Mouse (Mus musculus) spleen, adult 12 weeks (tissue): ENCODE measurements around the gene Tubgcp3.
"Not testable (repeated sequence)": the region's sequence is repeated elsewhere in the genome, so short reads cannot be mapped to it uniquely, and the experiment has no call there.

Experiments
- DNase-seq: peaks from one replicate; pipeline ENCODE4 v3.0.0; 2022; ENCODE audit warnings: low spot score

The Tubgcp3 gene

DNA sequence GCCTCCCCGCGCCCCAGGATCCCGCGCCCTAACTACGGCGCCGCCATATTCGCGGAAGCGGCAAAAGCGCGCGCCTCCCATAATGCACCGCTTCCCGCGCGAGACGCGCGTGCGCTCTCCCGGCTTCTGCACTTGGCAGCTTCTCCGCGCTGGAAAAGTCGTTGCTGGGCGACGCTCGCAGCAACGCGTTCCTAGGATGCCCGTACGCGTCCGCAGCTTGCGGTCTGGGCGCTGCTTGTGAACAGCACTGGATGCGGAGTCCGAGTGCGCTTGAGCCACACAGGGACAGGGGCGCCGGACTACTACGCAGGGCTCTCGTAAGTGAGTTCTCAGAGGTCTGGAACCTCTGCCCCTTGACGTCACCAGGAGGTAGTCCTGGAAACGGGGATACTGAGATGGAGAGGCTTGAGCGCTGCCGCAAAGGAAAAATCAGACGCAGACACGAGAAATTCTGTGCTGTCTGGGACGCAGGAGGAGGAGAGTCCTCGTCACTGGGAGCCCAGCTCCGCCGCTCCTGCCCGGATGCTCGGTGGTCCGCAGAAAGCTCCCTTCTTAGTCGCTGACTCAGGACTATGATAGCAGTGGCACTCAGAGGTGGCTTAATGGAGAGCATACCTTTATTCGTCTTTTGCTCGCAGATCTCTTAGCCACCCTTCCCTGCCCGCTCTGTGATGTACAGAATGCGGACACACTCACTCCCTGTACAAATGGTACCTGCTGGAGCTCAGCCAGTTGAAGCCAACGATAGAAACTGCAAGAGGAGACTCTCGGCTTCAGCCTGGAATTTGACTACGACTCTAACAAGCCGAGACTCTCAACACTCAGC, at the start of gene Tubgcp3:
Gene Tubgcp3 (minus strand): TSS at position 193 of the 826 bp plus-strand sequence.
- peak; percentile 83 for DNase-seq

GRCm38 (mm10) chr8:12719091-12719490, 47.0 kb upstream of the Tubgcp3 start:
- no peak for DNase-seq

DNA sequence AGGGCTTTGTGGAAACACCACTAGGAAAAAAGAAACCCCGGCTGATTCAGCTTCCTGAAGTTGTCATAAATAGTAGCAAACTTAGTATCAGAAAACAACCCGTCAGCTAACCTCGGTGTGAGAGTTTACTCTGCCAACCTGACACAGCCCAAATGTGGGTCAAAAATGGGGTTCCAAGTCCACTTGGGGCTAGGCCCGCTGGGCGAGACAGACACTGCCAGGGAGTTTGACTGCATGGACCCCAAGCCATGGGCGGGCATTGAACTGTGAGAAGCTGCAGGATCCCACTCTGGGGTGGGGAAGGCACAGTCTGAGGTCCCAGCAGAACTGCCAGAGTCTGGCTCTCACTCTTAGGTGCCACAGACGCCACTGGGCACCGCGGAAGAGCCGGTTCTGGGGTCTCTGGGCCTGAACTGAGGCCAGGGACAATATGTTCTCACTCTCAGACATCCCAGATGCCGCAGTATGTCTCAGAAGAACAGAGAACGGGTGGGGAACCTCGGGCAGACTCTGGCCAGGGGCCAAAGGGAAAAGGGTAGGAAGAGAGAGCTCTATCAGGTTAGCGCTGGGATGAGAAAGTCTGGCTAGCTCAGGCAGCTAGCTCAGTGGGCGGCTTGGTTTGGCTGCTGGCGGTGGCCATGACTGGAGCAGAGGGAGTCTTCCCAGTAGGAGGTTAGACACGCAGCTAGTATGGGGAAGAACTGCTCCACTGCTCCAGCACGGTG, 44.0 kb upstream of the Tubgcp3 start:
- no peak for DNase-seq

GRCm38 (mm10) chr8:12711623-12712022, 39.6 kb upstream of the Tubgcp3 start:
- DNase-seq, result no peak

GRCm38 (mm10) chr8:12703597-12703996, 31.5 kb upstream of the Tubgcp3 start:
- DNase-seq, result no peak

GRCm38 (mm10) chr8:12702290-12702689, 30.2 kb upstream of the Tubgcp3 start:
- DNase-seq, result no peak

DNA sequence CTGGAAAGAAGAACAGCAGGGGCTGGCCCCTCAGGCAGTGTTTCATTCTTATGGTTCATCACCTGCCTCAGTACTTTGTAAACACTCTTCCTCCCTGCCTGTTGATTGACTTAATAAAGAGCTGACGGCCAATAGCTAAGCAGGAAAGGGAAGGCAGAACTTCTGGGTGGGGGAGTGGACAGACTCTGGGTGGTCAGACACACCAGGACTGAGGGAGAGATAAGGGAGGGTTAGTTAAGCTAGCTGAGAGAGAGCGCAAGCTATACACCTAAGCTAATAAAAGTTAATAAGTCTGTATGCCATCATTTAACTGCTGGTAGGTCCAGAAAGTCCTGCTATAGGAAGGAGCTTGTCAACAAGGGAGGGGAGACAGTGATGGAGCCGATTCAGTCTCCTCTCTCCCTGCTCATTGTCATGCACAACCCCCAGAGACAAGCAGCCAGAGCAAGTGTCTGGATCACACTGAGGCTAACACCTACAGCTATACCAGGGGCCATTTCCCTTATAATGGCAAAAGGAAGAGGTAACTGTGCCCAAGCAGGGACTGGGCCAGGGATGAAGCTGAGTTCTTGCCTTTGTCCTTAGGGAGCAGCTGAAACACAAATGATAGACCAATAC, 26.7 kb upstream of the Tubgcp3 start:
- no peak for DNase-seq

DNA sequence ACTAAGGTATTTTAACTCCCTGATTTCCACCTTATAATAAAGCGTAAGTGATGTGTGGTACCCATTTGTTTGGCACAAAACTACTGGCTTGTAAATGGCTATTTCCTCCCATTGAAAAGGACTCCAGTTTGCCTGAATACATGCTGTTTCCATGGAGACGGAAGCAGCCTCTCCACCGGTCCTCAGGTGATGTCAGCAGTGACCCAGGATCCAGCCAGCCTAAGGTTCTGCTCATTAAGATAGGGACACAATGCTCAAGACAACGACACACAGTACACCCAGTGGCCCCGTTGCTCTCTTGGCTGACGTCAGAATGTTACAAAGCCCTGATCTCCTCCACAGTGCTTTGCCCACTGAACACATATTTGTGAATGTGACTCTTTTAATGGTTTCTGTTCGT, 16.8 kb upstream of the Tubgcp3 start:
- DNase-seq, result no peak

DNA sequence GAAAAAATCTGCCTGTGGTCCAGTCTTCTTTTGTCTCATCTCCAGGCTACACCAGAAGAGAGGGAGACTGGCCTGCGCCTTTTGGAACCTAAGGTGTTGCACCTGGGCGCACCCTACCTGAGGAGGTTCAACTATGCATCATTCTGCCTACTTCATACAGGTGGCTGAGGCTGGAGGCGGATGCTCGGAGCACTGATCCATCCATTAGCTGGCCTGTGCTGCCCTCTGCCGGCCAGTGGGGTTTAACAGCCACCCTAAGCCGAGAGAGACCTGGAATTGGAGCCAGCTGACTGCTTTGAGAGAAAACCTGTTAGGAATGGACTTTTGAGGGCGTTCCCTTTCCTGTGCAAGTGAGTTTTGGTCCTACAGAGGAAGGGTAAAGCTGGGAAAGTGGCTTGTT, 5.5 kb upstream of the Tubgcp3 start:
- peak; percentile 66 for DNase-seq

GRCm38 (mm10) chr8:12671473-12672055, 484 bp downstream of the Tubgcp3 start:
- no peak for DNase-seq

- DNase-seq, result no peak
Observed at GRCm38 (mm10) chr8:12670965-12671364, 1.1 kb downstream of the Tubgcp3 start.

- DNase-seq, result no peak
Observed at GRCm38 (mm10) chr8:12668832-12669231, 3.2 kb downstream of the Tubgcp3 start.

- DNase-seq, result not testable (repeated sequence)
Observed at GRCm38 (mm10) chr8:12666530-12666929, 5.5 kb downstream of the Tubgcp3 start.

DNA sequence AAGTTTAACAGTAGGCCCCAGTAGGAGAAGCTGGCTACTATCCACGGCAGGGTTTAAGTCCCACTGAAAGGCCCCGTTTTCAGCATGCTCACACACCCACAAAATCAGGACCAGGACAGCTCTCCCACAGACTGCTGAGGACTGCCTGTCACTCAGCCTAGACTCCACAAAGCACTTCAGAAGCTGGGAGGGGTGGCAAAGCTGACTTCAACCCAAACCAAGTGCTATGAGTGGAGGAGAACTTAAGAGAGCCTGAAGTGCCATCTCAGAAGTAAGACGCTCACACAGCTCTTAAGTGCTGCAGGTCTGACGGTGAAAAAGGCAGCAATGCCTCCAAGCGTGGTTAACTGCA, 9.0 kb downstream of the Tubgcp3 start:
- DNase-seq, result no peak

DNA sequence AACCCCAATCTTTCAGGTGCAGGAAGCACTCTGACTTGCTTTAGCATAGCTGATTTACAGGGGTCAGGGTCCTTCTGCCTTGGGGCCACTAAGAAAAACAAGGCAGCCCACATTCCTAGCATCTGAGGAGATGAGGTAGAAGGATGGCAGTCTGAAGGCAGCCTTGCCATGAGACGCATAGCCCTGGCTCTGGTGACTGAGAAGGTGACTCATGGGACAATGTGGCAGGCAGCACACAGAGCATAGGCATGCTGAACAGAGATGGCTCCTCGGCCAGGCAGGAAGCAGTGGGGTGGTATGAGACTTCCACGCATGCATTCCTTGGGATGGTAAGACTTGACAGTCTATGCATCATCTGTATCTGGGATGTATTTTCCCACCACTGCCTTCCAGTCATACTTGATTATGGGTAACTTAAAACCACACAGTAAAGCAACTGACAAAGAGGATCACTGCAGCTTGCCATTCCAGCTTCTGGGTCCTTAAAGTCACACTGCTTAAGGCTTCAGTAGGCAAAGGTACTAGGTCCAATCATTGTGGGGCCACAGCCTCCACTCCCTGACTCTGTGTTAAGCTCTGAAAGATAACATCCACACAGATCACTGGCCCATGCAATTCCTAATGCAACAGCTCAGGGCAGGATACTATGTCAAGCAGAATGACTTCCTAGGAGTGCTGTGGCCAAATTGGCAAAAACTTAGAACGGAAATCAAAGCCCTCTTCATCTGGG, 9.5 kb downstream of the Tubgcp3 start:
- no peak for DNase-seq

- DNase-seq, result no peak
Observed at GRCm38 (mm10) chr8:12657411-12657810, 14.6 kb downstream of the Tubgcp3 start.

DNA sequence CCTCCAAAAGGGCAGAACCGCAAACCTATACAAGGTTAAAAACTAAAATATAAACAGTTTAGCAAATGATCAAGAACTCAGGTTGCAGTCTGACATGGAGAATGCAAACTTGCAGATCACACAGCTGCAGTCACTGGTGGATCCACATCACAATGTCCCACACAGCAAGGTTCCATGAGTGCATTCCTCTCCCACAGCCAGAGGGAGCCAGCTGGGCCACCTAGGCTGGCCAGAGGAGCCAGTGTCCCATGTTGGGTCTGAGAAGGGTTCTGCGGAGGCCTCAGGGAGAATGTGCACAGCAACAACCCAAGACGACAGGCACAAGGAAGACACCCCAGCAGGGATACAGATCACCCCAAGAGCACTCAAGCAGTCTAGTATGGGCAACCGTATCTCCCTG, 20.8 kb downstream of the Tubgcp3 start:
- no peak for DNase-seq

DNA sequence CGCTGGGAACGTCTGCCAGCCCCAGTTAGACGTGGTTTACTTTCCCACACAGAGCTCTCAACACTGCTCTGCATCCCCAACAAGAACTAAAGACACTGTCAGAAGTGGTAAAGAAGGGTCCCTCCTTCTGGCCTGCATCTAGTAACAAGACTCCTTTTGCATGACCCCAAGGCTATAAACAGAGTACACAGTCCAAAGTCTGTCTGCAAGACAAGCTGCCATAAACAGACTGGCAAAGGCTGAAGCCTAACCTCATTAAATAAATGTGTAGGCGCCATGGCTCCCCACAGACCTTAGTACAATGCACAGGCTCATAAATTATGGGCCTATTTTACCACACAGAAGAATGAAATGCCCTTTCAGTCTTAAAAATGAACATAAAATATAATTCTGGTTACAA, 21.6 kb downstream of the Tubgcp3 start:
- DNase-seq, result no peak

GRCm38 (mm10) chr8:12648951-12649350, 23.1 kb downstream of the Tubgcp3 start:
- DNase-seq, result no peak

GRCm38 (mm10) chr8:12646536-12646935, 25.5 kb downstream of the Tubgcp3 start:
- no peak for DNase-seq

GRCm38 (mm10) chr8:12644894-12645293, 27.2 kb downstream of the Tubgcp3 start:
- DNase-seq, result no peak

DNA sequence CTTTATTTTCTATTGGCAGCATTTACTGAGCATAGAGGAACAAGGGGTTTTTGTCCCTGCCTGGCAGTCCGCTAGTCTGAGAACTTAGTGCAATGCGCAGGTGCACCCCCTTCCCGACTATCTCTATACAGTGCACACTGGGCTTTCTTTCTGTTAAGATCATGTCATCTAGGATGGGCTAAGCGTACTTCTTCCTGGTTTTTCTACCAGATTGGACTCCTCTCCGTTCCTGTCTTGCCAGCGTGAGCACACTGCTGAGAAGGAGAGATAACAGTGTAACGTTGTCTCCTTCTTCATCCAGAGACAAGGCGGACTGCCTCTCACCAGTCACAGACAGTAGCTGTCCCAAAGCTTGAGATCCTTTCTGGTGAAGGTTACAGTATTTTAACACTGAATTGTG, 27.7 kb downstream of the Tubgcp3 start:
- DNase-seq, result no peak
